Mouse (Mus musculus): Measurements from ENCODE around the gene Tbx4. TPM values are rescaled to one million over a fixed set of nuclear protein-coding genes. Genes with fewer than 3 reads are reported as not detected.

Tbx4 gene
- total and polyA plus RNA-seq, 3 experiments: not detected

GRCm38 (mm10) chr11:85849037-85849436, 37.2 kb upstream of the Tbx4 start:
- ATAC-seq (ENCODE audit: extremely low read depth, insufficient number of reproducible peaks, low FRiP score, poor library complexity, severe bottlenecking): no peak
- peak; percentile 52 for DNase-seq (ENCODE audit: low spot score)
- H3K4me1 ChIP-seq (ENCODE audit: insufficient read depth, low read depth, low read length): no peaks in the 10 kb centered on the region
- H3K27me3 ChIP-seq (ENCODE audit: insufficient read depth, low read length): peaks cover 35% of the 10 kb centered on the region
- TF ChIP-seq CTCF (IDR thresholded peaks at IDR 0.05; ENCODE audit: low read depth, low read length): peak; percentile 45
- no peak for TF ChIP-seq GATA2 (IDR thresholded peaks at IDR 0.05; ENCODE audit: borderline replicate concordance, low read depth, low read length)
- TF ChIP-seq TAL1 (conservative IDR thresholded peaks at IDR 0.05; ENCODE audit: low read depth, low read length): no peak
- TF ChIP-seq GATA1 (IDR thresholded peaks at IDR 0.05; ENCODE audit: borderline replicate concordance, low read length): no peak
- H3K36me3 ChIP-seq (replicated peaks): no peaks in the 10 kb centered on the region
- H3K9me3 ChIP-seq (replicated peaks): no peaks in the 10 kb centered on the region; the same call in 1 of the 2 replicates
- no peak overlapping the region for H3K4me3 ChIP-seq (ENCODE audit: low read depth, low read length)

- TF ChIP-seq CTCF (IDR thresholded peaks at IDR 0.05; ENCODE audit: low read depth, low read length) (no peak), GATA2 (IDR thresholded peaks at IDR 0.05; ENCODE audit: borderline replicate concordance, low read depth, low read length) (no peak), TAL1 (conservative IDR thresholded peaks at IDR 0.05; ENCODE audit: low read depth, low read length) (no peak), GATA1 (IDR thresholded peaks at IDR 0.05; ENCODE audit: borderline replicate concordance, low read length) (no peak), POLR2AphosphoS5 (IDR thresholded peaks at IDR 0.05; ENCODE audit: insufficient replicate concordance, low read depth, low read length) (no peak)
- H3K4me1 ChIP-seq (ENCODE audit: insufficient read depth, low read depth, low read length): no peaks in the 10 kb centered on the region
- no peak within 1 kb of the TSS for H3K4me3 ChIP-seq (ENCODE audit: low read depth, low read length)
- ATAC-seq (ENCODE audit: extremely low read depth, insufficient number of reproducible peaks, low FRiP score, poor library complexity, severe bottlenecking): no peak
- H3K36me3 ChIP-seq (replicated peaks): no peaks in the 10 kb centered on the region
- H3K27me3 ChIP-seq (ENCODE audit: insufficient read depth, low read length): peaks cover 28% of the 10 kb centered on the region
- H3K9me3 ChIP-seq (replicated peaks): no peaks in the 10 kb centered on the region
- DNase-seq (ENCODE audit: low spot score): no peak
These were observed 36.0 kb upstream of the Tbx4 start, which contains the start of gene Gm11444 for GRCm38 (mm10) chr11:85850233-85850632. TSS of gene Gm11444 (minus strand) at chr11:85850333.

- Histone ChIP-seq H3K4me1 (ENCODE audit: insufficient read depth, low read depth, low read length) (no peaks in the 10 kb centered on the region), H3K4me3 (ENCODE audit: low read depth, low read length) (no peak overlapping the region), H3K27me3 (ENCODE audit: insufficient read depth, low read length) (peaks cover 33% of the 10 kb centered on the region), H3K36me3 (replicated peaks) (no peaks in the 10 kb centered on the region), H3K9me3 (replicated peaks) (no peaks in the 10 kb centered on the region)
- ATAC-seq (ENCODE audit: extremely low read depth, insufficient number of reproducible peaks, low FRiP score, poor library complexity, severe bottlenecking): no peak
- no peak for DNase-seq (ENCODE audit: low spot score)
- no peak for TF ChIP-seq GATA2 (IDR thresholded peaks at IDR 0.05; ENCODE audit: borderline replicate concordance, low read depth, low read length)
- TF ChIP-seq GATA1 (IDR thresholded peaks at IDR 0.05; ENCODE audit: borderline replicate concordance, low read length): no peak
- TF ChIP-seq TAL1 (conservative IDR thresholded peaks at IDR 0.05; ENCODE audit: low read depth, low read length): no peak
- TF ChIP-seq CTCF (IDR thresholded peaks at IDR 0.05; ENCODE audit: low read depth, low read length): no peak
- TF ChIP-seq POLR2AphosphoS5 (IDR thresholded peaks at IDR 0.05; ENCODE audit: insufficient replicate concordance, low read depth, low read length): no peak
These were observed 35.5 kb upstream of the Tbx4 start for GRCm38 (mm10) chr11:85850758-85851157.

DNA sequence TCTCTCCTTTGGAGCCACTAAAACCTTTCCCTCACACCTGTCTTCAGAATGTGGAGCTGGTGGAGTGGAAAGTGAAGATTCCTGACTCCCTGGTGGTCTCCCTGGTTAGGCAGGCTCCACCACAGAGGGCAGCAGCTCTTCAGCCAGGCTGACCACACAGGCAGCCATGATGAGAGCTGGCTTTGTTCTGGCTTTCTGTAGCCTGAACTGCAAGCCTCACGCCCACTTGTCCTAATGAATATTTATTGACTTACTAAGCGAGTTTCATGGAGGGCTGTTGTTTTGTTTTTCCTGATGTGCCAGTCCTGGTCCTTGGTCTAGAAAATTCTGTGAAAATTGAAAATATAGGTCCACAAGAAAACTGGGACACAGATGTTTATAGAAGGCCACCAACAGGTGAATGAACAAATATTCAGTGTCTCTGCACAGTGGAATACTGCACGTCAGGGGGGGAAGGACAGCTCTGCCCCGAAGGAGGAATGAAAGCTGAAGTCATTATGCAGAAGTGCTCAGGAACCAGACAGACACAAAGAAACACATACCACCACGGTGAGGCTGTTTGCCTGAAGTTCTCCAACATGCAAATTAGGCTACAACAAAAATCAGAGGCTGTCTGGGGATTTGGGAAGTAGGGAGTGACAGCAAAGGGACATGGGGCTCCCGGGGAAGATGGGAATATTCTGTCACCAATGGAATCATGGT, 28.1 kb upstream of the Tbx4 start:
- H3K4me3 ChIP-seq (ENCODE audit: low read depth, low read length): no peak overlapping the region
- H3K9me3 ChIP-seq (replicated peaks): no peaks in the 10 kb centered on the region
- H3K27me3 ChIP-seq (ENCODE audit: insufficient read depth, low read length): peaks cover 13% of the 10 kb centered on the region; the same call in 1 of the 2 replicates
- no peak for DNase-seq (ENCODE audit: low spot score)
- ATAC-seq (ENCODE audit: extremely low read depth, insufficient number of reproducible peaks, low FRiP score, poor library complexity, severe bottlenecking): no peak
- H3K36me3 ChIP-seq (replicated peaks): no peaks in the 10 kb centered on the region
- no peak for TF ChIP-seq GATA2 (IDR thresholded peaks at IDR 0.05; ENCODE audit: borderline replicate concordance, low read depth, low read length)
- TF ChIP-seq POLR2AphosphoS5 (IDR thresholded peaks at IDR 0.05; ENCODE audit: insufficient replicate concordance, low read depth, low read length): no peak
- no peak for TF ChIP-seq TAL1 (conservative IDR thresholded peaks at IDR 0.05; ENCODE audit: low read depth, low read length)
- no peak for TF ChIP-seq CTCF (IDR thresholded peaks at IDR 0.05; ENCODE audit: low read depth, low read length)
- TF ChIP-seq GATA1 (IDR thresholded peaks at IDR 0.05; ENCODE audit: borderline replicate concordance, low read length): no peak
- no peaks in the 10 kb centered on the region for H3K4me1 ChIP-seq (ENCODE audit: insufficient read depth, low read depth, low read length)

DNA sequence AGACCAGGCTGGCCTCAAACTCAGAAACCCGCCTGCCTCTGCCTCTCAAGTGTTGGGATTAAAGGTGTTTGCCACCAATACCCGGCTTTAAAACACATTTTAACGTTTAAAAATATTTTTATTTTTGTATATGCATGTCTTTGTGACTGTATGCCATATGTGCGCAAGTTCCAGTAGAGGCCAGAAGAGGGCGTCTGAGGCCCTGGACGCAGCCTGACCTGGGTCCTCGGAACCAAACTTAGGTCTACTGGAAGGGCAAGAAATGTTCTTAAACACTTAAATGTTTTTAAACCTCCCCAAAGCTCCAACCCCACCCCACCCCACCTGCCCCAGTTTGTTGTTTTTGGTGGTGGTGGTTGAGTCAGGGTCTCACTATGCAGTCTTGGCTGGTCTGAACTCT, 21.9 kb upstream of the Tbx4 start:
- Histone ChIP-seq H3K27me3 (ENCODE audit: insufficient read depth, low read length) (peaks cover 6% of the 10 kb centered on the region; the same call in 1 of the 2 replicates), H3K4me1 (ENCODE audit: insufficient read depth, low read depth, low read length) (no peaks in the 10 kb centered on the region), H3K36me3 (replicated peaks) (no peaks in the 10 kb centered on the region), H3K4me3 (ENCODE audit: low read depth, low read length) (no peak overlapping the region), H3K9me3 (replicated peaks) (no peaks in the 10 kb centered on the region)
- DNase-seq (ENCODE audit: low spot score) (no peak), ATAC-seq (ENCODE audit: extremely low read depth, insufficient number of reproducible peaks, low FRiP score, poor library complexity, severe bottlenecking) (no peak)
- TF ChIP-seq GATA2 (IDR thresholded peaks at IDR 0.05; ENCODE audit: borderline replicate concordance, low read depth, low read length) (no peak), CTCF (IDR thresholded peaks at IDR 0.05; ENCODE audit: low read depth, low read length) (no peak), GATA1 (IDR thresholded peaks at IDR 0.05; ENCODE audit: borderline replicate concordance, low read length) (no peak), TAL1 (conservative IDR thresholded peaks at IDR 0.05; ENCODE audit: low read depth, low read length) (no peak), POLR2AphosphoS5 (IDR thresholded peaks at IDR 0.05; ENCODE audit: insufficient replicate concordance, low read depth, low read length) (no peak)

- ATAC-seq (ENCODE audit: extremely low read depth, insufficient number of reproducible peaks, low FRiP score, poor library complexity, severe bottlenecking): no peak
- no peak for DNase-seq (ENCODE audit: low spot score)
- H3K9me3 ChIP-seq (replicated peaks): no peaks in the 10 kb centered on the region
- peaks cover 12% of the 10 kb centered on the region for H3K27me3 ChIP-seq (ENCODE audit: insufficient read depth, low read length)
- no peaks in the 10 kb centered on the region for H3K36me3 ChIP-seq (replicated peaks)
- TF ChIP-seq GATA2 (IDR thresholded peaks at IDR 0.05; ENCODE audit: borderline replicate concordance, low read depth, low read length): no peak
- no peak for TF ChIP-seq POLR2AphosphoS5 (IDR thresholded peaks at IDR 0.05; ENCODE audit: insufficient replicate concordance, low read depth, low read length)
- TF ChIP-seq TAL1 (conservative IDR thresholded peaks at IDR 0.05; ENCODE audit: low read depth, low read length): no peak
- no peak for TF ChIP-seq CTCF (IDR thresholded peaks at IDR 0.05; ENCODE audit: low read depth, low read length)
- no peak for TF ChIP-seq GATA1 (IDR thresholded peaks at IDR 0.05; ENCODE audit: borderline replicate concordance, low read length)
- H3K4me3 ChIP-seq (ENCODE audit: low read depth, low read length): no peak overlapping the region
- H3K4me1 ChIP-seq (ENCODE audit: insufficient read depth, low read depth, low read length): no peaks in the 10 kb centered on the region
These were observed 10.0 kb upstream of the Tbx4 start for GRCm38 (mm10) chr11:85876059-85876788.

Measured in G1E (cell line).